Mouse (Mus musculus): ENCODE measurements around the gene Prickle2.

The Prickle2 gene

DNA sequence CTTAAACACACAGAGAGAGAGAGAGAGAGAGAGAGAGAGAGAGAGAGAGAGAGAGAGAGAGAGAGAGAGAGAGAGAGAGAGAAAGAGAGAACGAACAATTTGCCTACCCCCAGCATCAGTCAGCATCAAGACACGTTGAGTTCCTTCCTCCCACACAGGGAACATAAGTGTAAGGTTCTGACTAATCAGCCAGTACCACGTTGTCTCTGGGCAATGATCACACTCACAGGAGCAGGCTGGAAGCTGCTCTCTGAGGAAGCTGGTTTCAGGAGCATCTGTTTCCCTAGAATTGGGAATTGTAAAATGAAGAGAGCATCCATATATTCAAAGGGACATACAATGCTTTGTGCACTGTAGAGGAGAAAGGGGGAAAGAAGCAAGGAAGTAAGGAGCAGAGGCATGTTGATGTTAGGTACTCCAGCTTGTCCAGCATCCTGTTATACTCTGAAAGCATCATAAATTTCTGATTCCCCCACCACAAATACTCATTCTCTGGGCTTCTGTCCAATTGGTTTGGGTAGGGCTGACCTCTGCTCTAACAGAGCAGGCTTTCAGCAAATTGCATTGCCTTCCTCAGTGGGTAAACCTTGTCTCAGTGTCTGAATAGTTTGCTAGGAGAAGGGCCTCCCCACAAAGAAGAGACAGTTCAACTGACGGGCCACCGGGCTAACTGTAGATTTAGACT lies 116.4 kb downstream of the Prickle2 start:
- DNase-seq (ENCODE audit: low spot score in 2 of 2) = peak in 1 of 2 experiments; percentile 53

DNA sequence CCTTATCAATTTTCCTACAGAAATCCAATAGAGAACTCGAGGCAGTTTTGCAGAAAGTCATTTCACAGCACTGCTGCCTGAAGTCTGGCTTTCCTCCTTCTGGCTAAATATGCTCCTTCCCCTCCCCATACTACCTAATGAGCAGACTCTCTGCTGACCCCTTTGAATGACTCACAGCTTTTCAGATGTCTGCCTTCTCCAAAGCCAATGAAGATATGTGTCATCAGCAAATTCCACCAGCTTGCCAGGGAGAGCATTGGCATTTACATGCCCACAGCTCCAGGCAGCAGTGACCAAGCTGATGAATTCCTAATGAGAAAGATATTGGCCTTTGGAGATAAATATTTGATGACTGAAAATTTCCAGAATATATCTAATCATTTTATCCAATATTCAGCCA lies 121.9 kb downstream of the Prickle2 start:
- no peak for DNase-seq (ENCODE audit: low spot score in 2 of 2)

DNA sequence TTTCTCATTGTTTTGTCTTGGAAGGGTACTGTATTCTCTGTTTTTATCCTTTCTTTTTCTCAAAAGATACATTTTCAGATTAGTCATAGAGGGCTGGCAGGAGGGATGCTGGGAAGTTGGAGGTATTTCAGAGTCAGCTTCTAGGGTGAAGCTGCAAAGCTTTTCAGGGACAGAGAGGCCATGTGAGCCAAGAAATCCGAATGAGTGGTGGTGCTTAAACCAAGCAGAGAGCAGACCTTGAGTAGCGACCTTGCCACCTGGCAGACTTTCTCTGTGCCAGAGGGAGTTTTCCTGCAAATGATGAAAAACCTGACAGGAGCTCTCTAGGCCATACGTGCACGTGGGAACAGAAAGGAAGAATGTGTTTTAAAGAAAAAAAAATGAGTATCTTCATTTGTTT lies 130.7 kb downstream of the Prickle2 start:
- DNase-seq (ENCODE audit: low spot score in 2 of 2) = no peak

DNA sequence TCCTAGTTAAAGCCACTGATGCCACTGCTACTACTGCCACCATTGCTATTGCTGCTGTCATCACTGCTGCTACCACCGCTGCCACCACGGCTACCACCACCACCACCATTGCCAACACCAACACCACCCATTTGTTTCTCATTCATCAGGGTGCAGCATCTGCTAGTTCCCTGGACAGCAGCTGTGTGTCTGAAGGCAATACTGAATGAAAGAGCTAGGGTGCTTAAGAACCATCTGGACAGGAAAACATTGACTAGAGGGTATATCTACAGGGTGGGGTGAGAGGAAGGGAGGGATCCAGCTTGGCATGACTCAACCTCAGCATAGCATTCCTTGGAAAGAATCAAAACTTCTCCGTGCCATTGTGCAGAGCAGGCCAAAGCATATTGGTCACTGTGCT lies 133.8 kb downstream of the Prickle2 start:
- DNase-seq (ENCODE audit: low spot score in 2 of 2) = no peak

DNA sequence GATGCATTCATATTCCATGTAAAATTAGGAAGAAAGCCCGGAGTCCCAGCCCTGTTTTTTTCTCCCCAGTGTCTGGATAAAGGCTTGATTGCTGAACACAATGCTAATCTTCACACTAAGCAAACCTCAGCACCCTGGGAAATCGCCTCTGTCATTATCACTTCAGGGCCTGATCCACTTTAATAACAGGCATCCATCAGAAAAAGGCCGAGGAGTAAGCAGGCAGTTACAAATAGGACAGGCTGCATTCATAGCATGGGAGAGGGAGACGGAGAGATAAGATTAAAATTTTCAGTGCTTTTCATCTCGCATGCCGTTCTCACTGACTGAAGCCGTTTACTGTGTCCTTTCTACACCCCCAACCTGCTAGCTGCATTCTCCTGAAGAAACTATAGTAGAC lies 135.9 kb downstream of the Prickle2 start:
- no peak for DNase-seq (ENCODE audit: low spot score in 2 of 2)

DNA sequence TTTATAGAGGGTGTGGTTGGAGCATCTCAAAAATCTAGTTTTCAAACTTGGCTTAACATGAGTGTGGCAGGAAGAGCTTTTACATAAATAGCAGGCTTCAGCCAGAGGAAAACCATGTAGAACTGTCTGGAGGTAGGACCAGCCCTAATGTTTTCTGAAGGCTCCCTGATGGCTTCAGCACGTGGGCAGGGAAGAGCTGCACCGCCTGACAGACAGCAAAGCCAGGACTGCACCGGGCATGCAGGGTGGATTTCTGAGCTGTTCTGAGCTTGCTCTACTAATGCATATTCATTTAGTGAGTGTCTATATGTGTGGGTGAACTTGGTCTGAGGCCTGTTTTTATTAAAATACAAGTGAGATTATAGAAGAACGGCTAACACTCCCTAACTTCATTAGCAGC lies 136.7 kb downstream of the Prickle2 start:
- peak in 1 of 2 experiments; percentile 59 for DNase-seq (ENCODE audit: low spot score in 2 of 2)

DNA sequence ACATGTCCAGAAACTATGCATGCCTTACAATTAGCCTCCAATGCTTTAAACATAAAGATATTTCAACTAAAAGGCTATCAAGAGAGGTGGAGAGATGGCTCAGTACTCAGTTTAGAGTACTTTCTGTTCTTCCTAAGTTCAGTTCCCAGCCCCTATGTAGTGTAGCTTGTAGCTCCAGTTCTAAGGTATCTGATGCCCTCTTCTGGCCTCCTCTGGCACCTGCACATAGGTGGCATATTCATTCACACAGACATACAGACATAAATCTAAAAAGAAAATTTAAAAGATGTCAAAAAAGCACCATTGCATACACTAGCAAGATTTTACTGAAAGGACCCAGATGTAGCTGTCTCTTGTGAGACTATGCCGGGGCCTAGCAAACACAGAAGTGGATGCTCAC lies 146.7 kb downstream of the Prickle2 start:
- no peak for DNase-seq (ENCODE audit: low spot score in 2 of 2)

DNA sequence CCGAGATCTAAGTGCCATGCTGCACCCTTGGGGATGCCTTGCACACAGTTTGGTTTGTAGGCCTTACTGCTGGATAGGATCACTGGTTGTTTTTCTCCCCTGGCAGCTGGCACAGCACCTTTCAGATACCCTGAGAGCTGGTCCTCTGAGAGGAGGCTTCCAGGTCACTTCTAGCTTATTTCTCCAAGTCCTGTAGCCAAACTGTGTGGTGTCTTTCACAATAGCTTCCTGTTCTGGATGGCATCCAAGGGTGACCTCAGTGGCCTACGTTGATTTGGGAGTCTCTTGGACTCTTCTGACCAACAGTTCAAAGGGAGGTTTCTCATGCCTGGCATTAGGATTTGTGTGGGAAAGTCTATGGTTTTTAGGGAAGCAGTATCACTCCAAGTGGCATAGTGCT lies 150.3 kb downstream of the Prickle2 start:
- DNase-seq (ENCODE audit: low spot score in 2 of 2) = no peak

DNA sequence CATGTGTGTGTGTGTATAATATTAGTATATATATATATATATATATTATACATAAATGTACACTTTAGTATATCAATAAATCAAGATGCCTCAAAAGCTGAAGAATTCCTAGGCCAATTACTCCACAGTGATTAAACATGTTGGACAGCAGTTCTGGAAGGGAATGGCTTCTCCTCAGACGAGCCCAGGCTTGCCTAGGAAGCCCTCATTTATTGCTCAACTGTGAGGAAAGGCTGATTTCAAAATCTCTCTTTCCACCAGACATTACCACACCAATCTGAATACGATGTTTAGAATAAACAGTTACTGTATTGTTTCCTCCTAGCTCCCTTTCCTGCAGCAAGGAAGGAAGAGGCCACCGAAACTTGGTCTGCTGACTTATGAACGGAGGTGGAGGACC lies 152.9 kb downstream of the Prickle2 start:
- no peak for DNase-seq (ENCODE audit: low spot score in 2 of 2)

DNA sequence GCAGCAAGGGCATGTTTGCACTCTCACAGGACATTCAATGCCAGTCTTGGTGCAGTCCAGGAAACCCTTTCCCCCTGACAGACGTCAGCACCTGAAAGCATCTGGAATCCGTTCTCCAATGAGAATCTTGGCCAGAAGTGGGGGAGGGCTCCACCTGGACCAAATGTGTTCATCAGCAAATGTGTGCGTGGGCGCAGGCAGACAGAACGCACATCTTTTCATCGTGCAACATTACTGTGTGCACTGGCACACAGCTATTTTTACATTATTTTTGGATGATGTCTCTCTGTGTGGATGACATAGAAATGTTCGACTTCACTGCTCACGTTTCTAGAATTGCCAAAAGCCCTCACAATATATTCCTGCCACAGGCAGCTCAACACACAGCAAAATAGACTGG lies 156.7 kb downstream of the Prickle2 start:
- DNase-seq (ENCODE audit: low spot score in 2 of 2) = peak; percentile 63 to 69

DNA sequence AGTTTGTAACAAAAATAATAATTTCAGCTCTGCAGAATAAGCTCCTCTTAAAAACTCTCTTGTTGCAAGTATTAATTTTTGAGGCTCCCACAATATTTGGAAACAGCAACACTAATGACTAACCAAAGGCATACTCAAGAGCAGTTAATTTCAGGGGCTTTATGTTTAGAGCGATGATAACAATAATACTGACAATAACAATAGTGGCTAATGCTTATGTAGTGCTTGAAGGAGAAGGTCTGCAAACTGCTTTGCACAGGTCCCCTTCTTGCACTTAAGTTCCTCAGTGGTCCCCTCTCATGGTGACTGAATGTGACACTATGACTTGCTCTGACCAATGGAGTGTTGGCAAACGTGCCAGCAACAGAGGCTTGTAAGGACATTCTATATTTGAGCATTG lies 160.8 kb downstream of the Prickle2 start:
- no peak for DNase-seq (ENCODE audit: low spot score in 2 of 2)

DNA sequence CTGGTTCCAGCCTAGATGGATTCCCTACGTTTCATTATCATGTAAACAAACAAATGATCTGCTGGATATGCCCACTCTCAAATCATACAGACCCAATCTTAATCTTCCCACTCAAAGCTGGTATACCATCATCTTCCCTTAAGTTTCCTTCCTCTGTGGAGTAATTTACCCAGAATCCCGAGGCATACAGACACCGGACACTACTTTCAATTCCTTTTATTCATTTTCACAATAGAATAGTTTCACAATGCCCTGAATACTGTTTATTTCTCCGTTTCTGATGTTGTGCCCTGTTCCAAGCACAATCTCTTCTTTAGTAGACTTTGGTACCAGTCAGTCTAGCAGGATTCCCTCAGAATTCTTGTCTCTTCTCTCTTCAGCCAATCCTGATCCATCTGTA lies 162.1 kb downstream of the Prickle2 start:
- DNase-seq (ENCODE audit: low spot score in 2 of 2) = no peak

DNA sequence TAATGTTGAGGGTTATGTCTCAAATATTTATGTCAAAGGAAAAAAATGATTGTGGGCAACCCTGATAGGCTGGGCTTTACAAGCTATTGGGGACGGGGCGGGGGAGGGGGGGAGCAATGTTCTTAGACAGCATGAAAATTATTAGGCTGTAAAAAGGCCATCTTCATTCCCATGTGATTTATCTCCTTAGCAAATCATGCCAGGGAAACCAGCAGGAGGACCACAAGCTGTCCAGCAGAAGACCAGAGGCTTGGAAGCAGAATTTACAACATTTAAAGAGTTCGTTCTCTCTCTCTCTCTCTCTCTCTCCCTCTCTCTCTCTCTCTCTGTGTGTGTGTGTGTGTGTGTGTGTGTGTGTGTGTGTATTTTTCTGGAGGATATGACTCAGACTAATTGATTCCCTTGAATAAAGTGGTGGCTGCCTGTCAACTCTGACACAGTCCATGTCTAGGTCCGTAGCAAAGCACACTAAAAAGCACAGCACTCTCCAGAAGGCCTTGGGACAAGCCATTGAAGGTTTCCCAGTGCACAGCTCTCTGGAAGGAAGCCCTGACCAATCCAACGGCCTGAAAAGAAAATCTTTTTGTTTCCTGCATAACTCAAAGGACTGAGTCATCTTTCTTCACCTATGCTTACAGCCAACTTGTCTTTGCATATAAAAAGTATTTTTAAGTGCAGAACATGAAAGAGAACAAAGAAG lies 163.4 kb downstream of the Prickle2 start:
- DNase-seq (ENCODE audit: low spot score in 2 of 2) = no peak

DNA sequence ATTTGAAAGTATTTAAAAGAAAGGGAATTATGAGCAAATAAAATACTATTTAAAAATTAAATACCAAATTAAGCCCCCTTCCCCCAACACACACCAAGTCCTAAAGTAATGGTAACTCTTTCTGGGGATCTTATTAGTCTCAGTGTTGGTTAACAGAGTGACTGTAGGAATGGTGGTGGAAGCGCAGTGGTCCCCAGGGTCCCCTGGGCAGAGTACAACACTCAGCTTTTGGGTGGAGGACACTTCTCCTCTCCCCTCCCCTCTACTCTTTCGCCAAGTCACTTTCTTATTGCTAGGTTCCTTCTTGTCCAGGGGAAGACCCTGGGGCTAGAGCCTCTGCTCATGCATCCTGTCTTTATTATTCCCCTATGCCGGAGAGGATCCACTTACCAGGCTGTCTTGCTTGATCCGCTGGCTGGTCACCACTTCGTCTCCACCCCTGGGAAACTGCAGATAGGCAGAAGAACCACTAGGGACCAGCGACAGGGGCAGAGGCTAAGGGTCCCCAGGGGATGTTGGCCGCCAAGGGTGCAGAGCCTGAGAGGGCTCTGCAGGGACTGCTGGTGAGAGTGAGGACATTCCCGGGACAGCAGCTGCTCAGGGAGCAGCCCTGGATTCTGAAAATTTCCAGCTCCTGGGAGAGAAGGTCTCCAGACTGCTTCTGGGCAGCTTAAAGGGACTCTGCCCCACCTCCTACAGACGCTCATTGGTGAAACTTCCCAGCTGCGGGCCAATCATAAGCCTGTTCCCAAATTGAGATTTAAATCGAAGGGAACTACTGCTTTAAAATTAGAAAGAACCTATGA lies 171.5 kb downstream of the Prickle2 start:
- DNase-seq (ENCODE audit: low spot score in 2 of 2) = peak; percentile 73 to 83

DNA sequence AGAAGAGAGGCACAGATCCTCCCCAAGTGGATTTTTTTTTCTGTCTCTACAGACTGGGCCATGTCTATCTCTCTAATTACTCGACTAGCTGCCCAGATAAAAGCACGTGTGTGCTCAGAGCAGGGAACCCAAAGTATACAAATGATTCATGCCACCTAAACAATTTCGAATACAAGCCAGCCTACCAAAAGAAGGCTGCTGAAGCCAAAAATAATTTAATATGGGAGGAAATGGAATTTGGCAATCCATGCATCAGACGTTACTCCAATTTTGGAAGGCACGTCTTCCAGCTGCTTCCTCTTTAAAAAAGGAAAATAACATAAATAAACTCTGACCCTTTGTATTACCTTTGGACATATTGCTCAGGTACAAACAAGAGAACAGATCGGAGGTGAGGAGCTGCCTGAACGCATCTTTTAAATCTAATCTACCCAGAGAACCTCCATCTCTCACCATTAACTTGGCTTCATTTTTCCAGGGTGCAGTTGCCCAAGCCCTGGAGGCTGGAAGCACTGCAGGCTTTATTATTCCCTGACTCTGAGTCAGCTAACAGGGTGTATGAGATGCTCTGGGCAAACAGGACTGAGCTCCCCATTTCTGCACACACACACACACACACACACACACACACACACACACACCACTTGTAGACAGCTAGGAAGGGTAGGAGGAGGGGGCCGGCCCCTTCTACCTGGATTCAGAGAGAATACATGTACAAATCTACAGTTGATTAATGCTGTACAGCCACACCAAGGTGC lies 172.5 kb downstream of the Prickle2 start:
- peak in 1 of 2 experiments; percentile 22 for DNase-seq (ENCODE audit: low spot score in 2 of 2)

DNA sequence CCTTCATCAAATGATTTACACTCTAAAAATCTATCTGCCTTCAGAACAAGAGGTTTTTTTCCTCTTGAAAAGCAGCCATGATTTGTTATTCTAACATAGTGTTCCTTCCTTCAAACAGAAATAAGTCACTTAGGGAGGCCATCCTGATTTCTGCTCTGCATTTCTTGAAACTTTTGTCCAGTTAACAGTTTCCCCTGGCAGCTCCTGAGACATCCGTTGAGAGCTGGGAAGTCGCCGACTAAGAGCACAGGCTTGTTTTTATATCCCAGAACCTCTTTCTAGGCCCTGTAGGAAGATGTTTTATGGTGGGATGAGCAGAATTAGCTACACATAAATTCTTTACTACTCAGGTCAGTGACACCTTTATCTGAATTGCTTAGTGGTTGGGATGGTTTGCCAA lies 173.1 kb downstream of the Prickle2 start:
- peak in 1 of 2 experiments; percentile 19 for DNase-seq (ENCODE audit: low spot score in 2 of 2)

DNA sequence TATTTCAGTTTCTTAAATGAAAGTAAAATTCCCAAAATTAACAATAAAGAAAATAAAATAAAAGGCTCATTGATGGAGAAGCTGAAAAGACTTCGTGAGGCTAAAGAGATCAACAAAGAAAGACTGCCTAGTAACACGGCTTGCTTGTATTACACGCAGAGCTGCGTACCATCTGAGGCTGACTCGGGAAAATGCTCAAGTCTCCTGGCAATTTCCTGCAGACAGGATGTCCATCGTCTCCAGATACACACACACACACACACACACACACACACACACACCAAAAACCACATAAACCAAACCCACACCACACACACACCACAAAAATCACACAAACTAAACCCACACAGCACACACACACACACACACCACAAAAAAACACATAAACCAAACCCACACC lies 173.6 kb downstream of the Prickle2 start:
- peak in 1 of 2 experiments; percentile 27 for DNase-seq (ENCODE audit: low spot score in 2 of 2)

DNA sequence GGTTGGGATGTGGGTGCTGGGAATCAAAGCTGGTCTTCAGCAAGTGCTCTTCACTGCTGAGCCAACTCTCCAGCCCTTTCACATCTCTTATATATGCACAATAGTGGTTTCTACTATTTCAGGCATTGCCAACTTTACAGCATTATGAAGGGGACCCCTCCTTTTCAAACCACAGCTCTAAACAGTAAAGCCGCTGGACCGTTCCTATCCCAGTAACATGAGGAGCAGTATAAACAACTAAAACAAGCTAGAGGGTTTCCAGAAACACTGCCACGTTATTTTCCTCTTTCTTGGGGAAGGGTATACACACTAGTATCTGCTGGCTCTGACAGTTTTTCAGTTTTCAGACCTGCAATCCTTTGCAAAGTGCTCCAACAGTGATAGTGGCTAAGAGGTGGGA lies 179.7 kb downstream of the Prickle2 start:
- DNase-seq (ENCODE audit: low spot score in 2 of 2) = no peak

DNA sequence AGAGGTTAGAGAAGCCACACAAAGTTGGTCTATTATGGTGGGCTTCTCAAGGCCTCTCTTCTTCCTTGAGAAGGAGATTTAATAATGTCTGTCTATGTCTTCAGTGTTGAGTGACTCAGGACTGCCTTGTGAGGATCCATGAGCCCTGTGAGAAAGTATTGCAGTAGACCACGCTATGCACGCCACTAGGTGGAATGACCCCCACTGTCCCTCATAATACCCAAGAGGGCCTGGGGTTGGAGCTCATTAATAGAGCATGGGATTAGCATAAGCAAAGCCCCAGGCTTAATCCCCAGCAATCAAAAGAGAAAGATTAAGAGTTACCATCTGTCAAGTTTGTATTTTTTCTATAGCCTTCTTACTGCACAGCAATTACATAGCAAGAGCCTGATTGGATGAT lies 180.3 kb downstream of the Prickle2 start:
- no peak for DNase-seq (ENCODE audit: low spot score in 2 of 2)

DNA sequence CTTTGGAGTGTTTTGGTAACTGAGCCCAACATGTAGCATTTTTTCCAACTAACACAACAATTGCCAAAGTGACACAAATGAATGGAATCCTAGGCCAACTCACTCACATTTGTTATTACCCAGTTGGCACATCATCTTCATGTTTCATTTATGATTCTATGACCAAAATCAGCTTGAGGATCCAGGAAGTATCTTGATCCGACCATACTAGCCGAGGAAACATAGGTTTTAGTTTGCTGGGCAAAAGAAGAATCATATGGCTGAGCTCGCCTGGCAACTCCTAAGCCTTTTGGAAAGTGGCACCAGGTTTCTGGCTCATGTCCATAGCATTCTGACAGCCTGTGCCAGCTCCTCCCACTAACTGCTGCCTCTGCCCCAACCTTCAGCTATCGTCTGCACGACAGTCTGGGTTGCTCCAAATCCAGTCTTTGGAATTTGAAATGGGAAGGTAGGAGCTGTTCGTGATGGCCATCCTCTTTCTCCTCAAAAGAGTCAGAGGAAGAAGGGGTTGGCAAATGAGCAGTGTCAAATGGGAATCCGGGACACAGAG lies 184.4 kb downstream of the Prickle2 start:
- DNase-seq (ENCODE audit: low spot score in 2 of 2) = peak; percentile 80 to 85

DNA sequence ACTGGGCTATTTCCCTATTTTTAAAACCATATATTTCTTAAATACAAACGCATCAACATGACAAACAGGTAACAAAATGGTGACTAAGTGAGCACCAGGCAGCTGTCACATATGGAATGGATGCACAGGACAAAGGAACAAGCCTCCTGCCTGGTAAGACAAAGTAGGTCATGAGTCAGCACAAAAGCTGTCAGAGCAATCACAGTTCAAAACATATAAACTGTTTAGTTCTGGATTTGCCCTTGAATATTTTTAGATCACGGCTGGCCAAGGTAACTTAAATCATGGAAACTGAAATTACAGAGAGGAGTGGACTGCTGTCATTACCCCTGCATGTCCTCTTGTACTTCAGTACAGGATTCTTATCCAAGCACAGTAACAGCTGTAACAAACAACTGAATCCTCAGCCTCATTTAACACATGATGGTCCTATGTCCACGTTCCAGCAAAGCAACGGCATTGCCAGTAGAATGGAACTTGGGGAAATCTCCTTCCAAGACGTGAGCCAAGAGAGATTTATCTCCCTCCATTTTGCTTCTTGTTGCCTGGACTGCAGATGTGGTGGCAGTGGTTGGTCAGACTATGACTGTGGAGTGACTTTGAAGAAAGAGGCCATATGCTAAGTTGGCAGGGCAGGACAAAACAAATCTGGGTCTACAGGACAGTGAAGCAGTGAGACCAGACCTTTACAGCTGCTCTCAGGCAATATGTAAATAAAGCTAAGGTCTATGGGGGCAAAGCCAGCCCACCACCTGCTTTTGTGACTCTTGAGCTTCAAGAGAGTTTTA lies 185.7 kb downstream of the Prickle2 start:
- no peak for DNase-seq (ENCODE audit: low spot score in 2 of 2)
